Mouse (Mus musculus) lung, embryonic 14.5 days (tissue): ENCODE data around the gene Rnf4. TPM values are rescaled to one million over a fixed set of nuclear protein-coding genes. Genes with fewer than 3 reads are reported as not detected.

ENCODE experiments used
- ATAC-seq: fragments of 200-750 bp; cut with Nextera tagmentation; 2 replicates; pipeline ENCODE4 v1.8.0; 2017; ENCODE audit warnings: mild to moderate bottlenecking, moderate TSS enrichment, moderate library complexity; ENCODE audit not compliant: insufficient read depth
- DNase-seq: peaks from one replicate; pipeline ENCODE4 v3.0.0-alpha.2; 2015
- H3K27ac ChIP-seq: fragments of 300-500 bp; sonication (generic); 2 replicates; pipeline ENCODE4 v1.5.1; 2014; ENCODE audit warnings: low read depth, mild to moderate bottlenecking, moderate library complexity
- H3K27me3 ChIP-seq: fragments of 300-500 bp; sonication (generic); 2 replicates; pipeline ENCODE4 v1.6.1; 2014; ENCODE audit warnings: low read length, control low read depth; ENCODE audit not compliant: insufficient read depth
- H3K36me3 ChIP-seq: fragments of 300-500 bp; sonication (generic); 2 replicates; pipeline ENCODE4 v1.6.1; 2014; ENCODE audit warnings: control low read depth; ENCODE audit not compliant: insufficient read depth
- H3K4me1 ChIP-seq: fragments of 300-500 bp; sonication (generic); 2 replicates; pipeline ENCODE4 v1.6.1; 2014; ENCODE audit warnings: antibody characterized with exemption, control low read depth; ENCODE audit not compliant: insufficient read depth
- H3K4me2 ChIP-seq: fragments of 300-500 bp; sonication (generic); 2 replicates; pipeline ENCODE4 v1.6.1; 2014; ENCODE audit warnings: mild to moderate bottlenecking
- H3K4me3 ChIP-seq: fragments of 300-500 bp; sonication (generic); 2 replicates; pipeline ENCODE4 v1.5.1; 2014; ENCODE audit warnings: low read depth, low read length
- H3K9ac ChIP-seq: fragments of 300-500 bp; sonication (generic); 2 replicates; pipeline ENCODE4 v1.6.1; 2014
- H3K9me3 ChIP-seq: fragments of 300-500 bp; sonication (generic); 2 replicates; pipeline ENCODE4 v1.6.1; 2016; ENCODE audit warnings: low read depth, low read length, control low read depth
- CTCF ChIP-seq: IDR thresholded peaks from 2 replicates; pipeline ENCODE4 v1.5.1; 2016; ENCODE audit warnings: antibody characterized with exemption, low read depth
- WGBS: fragments of 180-500 bp; shearing (Covaris S2); extraction: QIAGEN DNeasy Blood & Tissue Kit; methylation state at CpG from one replicate; pipeline ENCODE4 v1.1.7; 2014; 5-methylcytosine and 5-hydroxymethylcytosine counted together
- polyA plus RNA-seq: library from polyadenylated mRNA; unstranded; fragments of >200 nt; fragmentation: Nextera tagmentation; extraction: Ambion mirVana; gene quantifications from 2 replicates; pipeline ENCODE4 v1.2.1, GENCODE M21; 2014

Rnf4 gene
- 196 and 198 TPM in 2 replicates for polyA plus RNA-seq

DNA sequence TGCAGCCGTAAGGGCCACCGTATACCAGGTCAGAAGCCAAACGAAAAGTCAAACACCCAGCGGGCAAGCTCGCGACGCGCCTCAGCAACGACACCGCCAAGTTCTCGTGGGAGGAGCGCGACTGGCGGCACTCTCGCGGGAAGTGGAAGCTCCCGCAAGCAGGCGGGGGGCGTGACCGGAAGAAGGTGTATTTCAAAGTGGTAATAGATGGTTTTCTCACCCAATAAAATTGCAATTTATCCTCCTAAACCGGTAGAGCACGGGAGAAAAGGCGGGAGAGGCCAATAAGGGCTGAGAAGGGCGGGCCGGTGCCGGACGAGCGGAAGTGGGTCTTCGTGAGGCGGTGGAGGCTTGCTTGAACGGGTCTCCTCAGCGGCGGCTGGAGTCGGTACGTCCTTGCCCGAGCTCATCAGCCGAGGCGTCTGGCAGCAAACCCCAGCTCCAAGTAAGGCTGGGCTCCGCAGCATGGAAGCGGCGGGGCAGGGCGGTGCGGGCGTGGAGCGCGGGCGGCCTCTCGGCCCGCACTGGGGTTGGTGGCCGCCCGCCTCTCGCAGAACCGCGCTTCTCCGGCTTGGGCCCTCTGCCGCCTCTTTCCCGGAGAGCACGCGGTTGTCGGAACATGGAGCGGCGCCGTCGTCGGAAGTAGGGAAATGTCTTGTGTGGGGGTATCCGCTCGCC is at the start of gene Rnf4:
TSS of gene Rnf4 (plus strand) at position 193 of the 678 bp plus-strand sequence.
- DNase-seq = peak; percentile 99
- Histone ChIP-seq H3K9ac (peak within 1 kb of the TSS; percentile 99), H3K4me1 (peaks cover 7% of the 10 kb centered on the region; the same call in 1 of the 2 replicates), H3K27me3 (no peaks in the 10 kb centered on the region), H3K36me3 (no peaks in the 10 kb centered on the region), H3K4me3 (peak within 1 kb of the TSS; percentile 99), H3K9me3 (no peaks in the 10 kb centered on the region), H3K4me2 (peak within 1 kb of the TSS; percentile 92), H3K27ac (peak within 1 kb of the TSS; percentile 99)
- no peak for TF ChIP-seq CTCF
- WGBS = under 1% methylated on average over 58 of the region's 67 CpGs
- peak; percentile 97 for ATAC-seq

DNA sequence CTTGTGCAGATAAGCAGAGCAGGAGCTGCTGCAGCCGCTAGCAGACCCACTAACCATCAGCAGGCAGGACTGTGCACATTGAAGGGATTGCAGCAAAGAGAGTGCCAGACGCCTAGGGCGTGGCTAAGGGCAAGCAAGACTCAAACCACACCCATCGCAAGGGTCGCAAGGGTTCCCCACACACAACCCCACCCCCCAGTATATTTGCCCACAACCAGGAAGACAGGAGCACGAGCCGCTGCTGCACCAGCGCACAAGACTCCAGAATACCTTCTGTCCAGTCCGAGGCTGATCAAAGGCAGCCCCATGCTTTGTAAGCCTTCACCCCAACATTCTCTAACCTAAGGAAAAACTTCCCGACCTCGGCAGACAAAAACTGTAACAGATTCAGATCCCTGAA is 49.6 kb upstream of the Rnf4 start:
- Histone ChIP-seq H3K4me1 (no peaks in the 10 kb centered on the region), H3K4me3 (peak overlapping the region; percentile 53), H3K9me3 (no peaks in the 10 kb centered on the region), H3K9ac (no peak overlapping the region), H3K27me3 (peaks cover 49% of the 10 kb centered on the region), H3K36me3 (no peaks in the 10 kb centered on the region), H3K4me2 (peak overlapping the region; percentile 95), H3K27ac (no peak overlapping the region)
- DNase-seq (no peak), ATAC-seq (no peak)
- WGBS = 8% methylated on average over 11 of the region's 11 CpGs
- TF ChIP-seq CTCF = no peak

DNA sequence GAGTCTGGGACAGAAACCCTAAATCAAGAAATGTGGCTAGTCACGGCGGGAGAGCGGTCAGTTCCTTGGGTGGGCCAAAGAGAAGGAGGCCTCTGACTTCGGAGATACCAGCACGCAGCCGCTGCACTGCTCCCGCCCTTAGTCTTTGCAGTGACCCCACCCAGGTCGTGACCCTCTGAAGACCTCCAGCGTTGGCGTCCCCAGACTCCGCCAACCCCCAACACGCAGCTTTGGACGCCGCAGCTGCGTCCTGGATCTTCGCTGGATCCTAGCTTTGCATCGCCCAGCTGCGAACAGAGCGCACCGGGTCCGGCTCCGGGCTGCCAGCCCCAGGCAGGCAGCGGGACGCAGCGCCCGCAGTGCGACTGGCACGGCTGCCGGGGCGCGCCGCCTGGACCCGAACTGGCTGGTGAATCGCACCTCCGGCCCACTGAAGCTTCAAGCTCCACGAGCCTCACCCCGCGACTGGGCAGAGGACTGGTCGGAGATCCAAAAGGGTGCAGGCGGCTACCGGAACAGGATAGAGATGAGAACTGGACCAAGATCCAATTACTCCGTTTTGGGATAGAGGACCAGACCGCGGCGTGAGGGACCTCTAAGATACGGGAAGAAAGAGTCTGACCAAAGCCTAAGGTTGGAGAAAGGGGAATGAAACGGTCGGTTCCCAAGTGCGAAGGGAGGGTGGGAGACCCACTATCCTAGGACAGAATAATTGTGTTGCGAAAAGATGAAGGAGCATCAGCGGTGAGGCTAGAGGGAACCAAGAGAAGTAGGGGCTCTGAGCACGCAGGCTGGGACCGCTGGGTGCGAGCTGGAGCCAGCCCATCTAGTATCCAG is 48.9 kb upstream of the Rnf4 start:
- DNase-seq = peak; percentile 18
- Histone ChIP-seq H3K4me2 (peak overlapping the region; percentile 95), H3K36me3 (no peaks in the 10 kb centered on the region), H3K27ac (no peak overlapping the region), H3K4me1 (no peaks in the 10 kb centered on the region), H3K27me3 (peaks cover 49% of the 10 kb centered on the region), H3K4me3 (peak overlapping the region; percentile 53), H3K9me3 (no peaks in the 10 kb centered on the region), H3K9ac (no peak overlapping the region)
- under 1% methylated on average over 54 of the region's 54 CpGs for WGBS
- ATAC-seq = no peak
- TF ChIP-seq CTCF = no peak

DNA sequence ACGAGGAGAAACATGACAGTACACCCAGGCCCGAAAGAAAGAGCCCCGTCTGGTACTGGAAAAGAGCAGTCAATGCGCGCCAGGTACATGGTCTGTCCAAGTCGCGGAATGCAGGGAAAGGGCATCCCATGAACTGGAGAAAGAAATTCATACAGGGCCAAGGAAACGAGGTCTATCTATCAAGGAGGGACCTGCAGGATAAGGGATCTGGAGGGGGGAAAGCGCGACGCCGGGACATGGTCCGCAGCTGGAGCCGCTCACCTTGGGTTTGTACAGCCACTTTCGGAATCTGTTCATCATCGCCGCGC is 48.3 kb upstream of the Rnf4 start:
- Histone ChIP-seq H3K4me1 (no peaks in the 10 kb centered on the region), H3K36me3 (no peaks in the 10 kb centered on the region), H3K9me3 (no peaks in the 10 kb centered on the region), H3K4me3 (peak overlapping the region; percentile 53), H3K4me2 (peak overlapping the region; percentile 95), H3K9ac (no peak overlapping the region), H3K27ac (no peak overlapping the region), H3K27me3 (peaks cover 49% of the 10 kb centered on the region)
- 1% methylated on average over 18 of the region's 18 CpGs for WGBS
- no peak for ATAC-seq
- no peak for TF ChIP-seq CTCF
- no peak for DNase-seq

DNA sequence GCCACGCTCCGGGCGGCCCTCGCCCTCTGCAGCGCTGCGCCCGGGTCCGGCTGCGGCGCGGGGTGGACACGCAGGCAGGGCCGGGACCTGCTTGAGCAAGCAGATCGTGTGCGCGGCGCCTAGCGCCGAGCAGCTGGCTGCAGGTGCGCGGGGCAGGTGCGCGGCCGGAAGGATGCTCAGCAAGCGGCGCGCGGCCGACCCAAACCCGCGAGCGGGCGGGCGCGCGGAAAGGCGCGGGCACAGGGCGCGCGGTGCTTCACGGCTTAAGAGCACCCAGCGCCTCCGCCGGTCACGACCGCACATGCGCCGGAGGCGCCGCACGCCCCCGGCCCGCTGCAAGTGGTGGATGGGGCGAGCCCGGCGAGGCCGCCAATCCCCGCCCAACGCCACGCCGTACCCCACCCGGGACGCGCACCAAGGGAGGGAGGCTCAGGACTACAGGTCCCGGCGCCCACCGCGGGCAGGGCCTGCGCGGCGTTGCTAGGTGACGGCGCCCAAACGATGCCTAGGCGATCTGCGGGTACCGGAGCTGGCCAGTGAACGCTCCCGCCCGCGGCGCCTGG is 47.9 kb upstream of the Rnf4 start, which contains the start of the genes Zfyve28 and Cfap99:
TSS of gene Zfyve28 (minus strand) at position 296 of the 563 bp plus-strand sequence.
TSS of gene Cfap99 (plus strand) at position 447 of the 563 bp plus-strand sequence.
- Histone ChIP-seq H3K27ac (no peak within 1 kb of the TSS), H3K36me3 (no peaks in the 10 kb centered on the region), H3K4me3 (peak within 1 kb of the TSS; percentile 53), H3K9me3 (no peaks in the 10 kb centered on the region), H3K9ac (no peak within 1 kb of the TSS), H3K4me2 (peak within 1 kb of the TSS; percentile 95), H3K4me1 (no peaks in the 10 kb centered on the region), H3K27me3 (peaks cover 49% of the 10 kb centered on the region)
- under 1% methylated on average over 78 of the region's 83 CpGs for WGBS
- ATAC-seq (peak; percentile 95), DNase-seq (peak; percentile 78)
- no peak for TF ChIP-seq CTCF

DNA sequence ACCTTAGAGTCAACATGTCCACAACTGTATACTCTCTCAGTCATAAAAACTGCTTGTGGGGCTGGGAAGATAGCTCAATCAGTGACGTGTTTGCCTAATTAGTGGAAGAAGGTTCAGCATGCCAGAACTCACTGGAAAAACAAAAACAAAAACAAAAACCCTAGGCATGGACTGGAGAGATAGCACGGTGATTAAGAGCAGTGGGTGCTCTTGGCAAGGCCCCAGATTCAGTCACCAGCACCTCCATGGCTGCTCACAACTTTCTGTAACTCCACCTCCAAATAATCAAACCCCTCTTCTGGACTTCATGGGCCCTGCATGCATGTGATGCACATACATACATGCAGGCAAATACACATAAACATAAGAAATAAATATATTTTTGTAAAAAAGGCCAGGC is 46.8 kb upstream of the Rnf4 start:
- Histone ChIP-seq H3K9me3 (no peaks in the 10 kb centered on the region), H3K36me3 (no peaks in the 10 kb centered on the region), H3K27ac (no peak overlapping the region), H3K4me2 (no peak overlapping the region), H3K27me3 (peaks cover 49% of the 10 kb centered on the region), H3K9ac (no peak overlapping the region), H3K4me3 (no peak overlapping the region), H3K4me1 (no peaks in the 10 kb centered on the region)
- DNase-seq (no peak), ATAC-seq (no peak)
- 51% methylated on average over 2 of the region's 2 CpGs for WGBS
- TF ChIP-seq CTCF = no peak

DNA sequence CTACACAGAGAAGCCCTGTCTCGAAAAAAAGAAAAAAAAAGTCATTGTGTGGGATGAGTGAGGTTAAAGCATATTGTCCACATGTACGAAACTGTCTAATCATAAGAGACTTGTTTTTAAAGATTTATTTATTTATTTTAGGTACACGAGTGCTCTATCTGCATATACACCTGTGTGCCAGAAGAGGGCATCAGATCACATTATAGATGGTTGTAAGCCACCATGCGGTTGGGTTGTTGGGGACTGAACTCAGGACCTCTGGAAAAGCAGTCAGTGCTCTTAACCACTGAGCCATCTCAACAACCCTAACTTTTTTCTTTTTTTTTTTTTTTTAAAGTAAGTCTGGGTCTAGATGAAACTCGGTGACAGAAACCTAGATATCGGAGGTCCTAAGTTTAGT is 42.7 kb upstream of the Rnf4 start:
- Histone ChIP-seq H3K27ac (no peak overlapping the region), H3K4me2 (no peak overlapping the region), H3K9me3 (no peaks in the 10 kb centered on the region), H3K4me3 (no peak overlapping the region), H3K36me3 (no peaks in the 10 kb centered on the region), H3K27me3 (peaks cover 15% of the 10 kb centered on the region), H3K4me1 (no peaks in the 10 kb centered on the region), H3K9ac (no peak overlapping the region)
- no peak for ATAC-seq
- TF ChIP-seq CTCF = peak; percentile 43
- no peak for DNase-seq
- WGBS = 70% methylated on average over 6 of the region's 6 CpGs
